Mouse (Mus musculus): ENCODE data around the gene Speg. TPM values are rescaled to one million over a fixed set of nuclear protein-coding genes. Genes with fewer than 3 reads are reported as not detected.
A peak's percentile ranks its signal among the peaks of the same experiment; 100 is the strongest.

Speg gene
- polyA plus RNA-seq, 1 experiment, result 35.0 TPM

GRCm38 (mm10) chr1:75344291-75345035 is 30.6 kb upstream of the Speg start:
- Histone ChIP-seq H3K4me1 (ENCODE audit: control insufficient read depth, insufficient read depth, low read length) (no peaks in the 10 kb centered on the region), H3K4me3 (replicated peaks; ENCODE audit: extremely low read depth, low read depth, low read length) (no peak overlapping the region)
- TF ChIP-seq CTCF (IDR thresholded peaks at IDR 0.05; ENCODE audit: insufficient read depth, low read length), result no peak
- TF ChIP-seq POLR2A (IDR thresholded peaks at IDR 0.05; ENCODE audit: borderline replicate concordance, extremely low read depth, low read depth, low read length), result no peak
- 11% methylated on average over 15 of the region's 15 CpGs for WGBS
- DNase-seq, result no peak

- no peak for DNase-seq
- H3K4me1 ChIP-seq (ENCODE audit: control insufficient read depth, insufficient read depth, low read length), result no peaks in the 10 kb centered on the region
- WGBS, result 52% methylated on average over 20 of the region's 20 CpGs
Observed at GRCm38 (mm10) chr1:75345036-75345935, 29.8 kb upstream of the Speg start.

GRCm38 (mm10) chr1:75347279-75347678 is 27.8 kb upstream of the Speg start:
- 55% methylated on average over 5 of the region's 5 CpGs for WGBS
- no peak for DNase-seq
- H3K4me1 ChIP-seq (ENCODE audit: control insufficient read depth, insufficient read depth, low read length), result no peaks in the 10 kb centered on the region
- no peak for TF ChIP-seq POLR2A (IDR thresholded peaks at IDR 0.05; ENCODE audit: borderline replicate concordance, extremely low read depth, low read depth, low read length)
- TF ChIP-seq CTCF (IDR thresholded peaks at IDR 0.05; ENCODE audit: insufficient read depth, low read length), result no peak
- no peak overlapping the region for H3K4me3 ChIP-seq (replicated peaks; ENCODE audit: extremely low read depth, low read depth, low read length)

More at GRCm38 (mm10) chr1:75345036-75345935, 29.8 kb upstream of the Speg start:
- no peak for TF ChIP-seq POLR2A (IDR thresholded peaks at IDR 0.05; ENCODE audit: borderline replicate concordance, extremely low read depth, low read depth, low read length)
- TF ChIP-seq CTCF (IDR thresholded peaks at IDR 0.05; ENCODE audit: insufficient read depth, low read length), result no peak
- no peak overlapping the region for H3K4me3 ChIP-seq (replicated peaks; ENCODE audit: extremely low read depth, low read depth, low read length)

- TF ChIP-seq CTCF (IDR thresholded peaks at IDR 0.05; ENCODE audit: insufficient read depth, low read length) (no peak), POLR2A (IDR thresholded peaks at IDR 0.05; ENCODE audit: borderline replicate concordance, extremely low read depth, low read depth, low read length) (no peak)
- DNase-seq, result no peak
- WGBS, result 40% methylated on average over 5 of the region's 5 CpGs
- no peak overlapping the region for H3K4me3 ChIP-seq (replicated peaks; ENCODE audit: extremely low read depth, low read depth, low read length)
- no peaks in the 10 kb centered on the region for H3K4me1 ChIP-seq (ENCODE audit: control insufficient read depth, insufficient read depth, low read length)
Observed at GRCm38 (mm10) chr1:75349275-75349674, 25.8 kb upstream of the Speg start.

- TF ChIP-seq POLR2A (IDR thresholded peaks at IDR 0.05; ENCODE audit: borderline replicate concordance, extremely low read depth, low read depth, low read length) (no peak), CTCF (IDR thresholded peaks at IDR 0.05; ENCODE audit: insufficient read depth, low read length) (no peak)
- DNase-seq, result no peak
- Histone ChIP-seq H3K4me3 (replicated peaks; ENCODE audit: extremely low read depth, low read depth, low read length) (no peak overlapping the region), H3K4me1 (ENCODE audit: control insufficient read depth, insufficient read depth, low read length) (0 out of 2 replicates have a peak, but pooled peaks cover 2% of the 10 kb centered on the region)
- WGBS, result 51% methylated on average over 7 of the region's 7 CpGs
Observed at GRCm38 (mm10) chr1:75357261-75357660, 17.8 kb upstream of the Speg start.

GRCm38 (mm10) chr1:75358009-75358408 is 17.1 kb upstream of the Speg start:
- 76% methylated on average over 4 of the region's 4 CpGs for WGBS
- Histone ChIP-seq H3K4me3 (replicated peaks; ENCODE audit: extremely low read depth, low read depth, low read length) (no peak overlapping the region), H3K4me1 (ENCODE audit: control insufficient read depth, insufficient read depth, low read length) (0 out of 2 replicates have a peak, but pooled peaks cover 2% of the 10 kb centered on the region)
- no peak for DNase-seq
- no peak for TF ChIP-seq CTCF (IDR thresholded peaks at IDR 0.05; ENCODE audit: insufficient read depth, low read length)
- TF ChIP-seq POLR2A (IDR thresholded peaks at IDR 0.05; ENCODE audit: borderline replicate concordance, extremely low read depth, low read depth, low read length), result no peak

- DNase-seq, result no peak
- Histone ChIP-seq H3K4me3 (replicated peaks; ENCODE audit: extremely low read depth, low read depth, low read length) (no peak overlapping the region), H3K4me1 (ENCODE audit: control insufficient read depth, insufficient read depth, low read length) (0 out of 2 replicates have a peak, but pooled peaks cover 2% of the 10 kb centered on the region)
- TF ChIP-seq POLR2A (IDR thresholded peaks at IDR 0.05; ENCODE audit: borderline replicate concordance, extremely low read depth, low read depth, low read length), result no peak
- TF ChIP-seq CTCF (IDR thresholded peaks at IDR 0.05; ENCODE audit: insufficient read depth, low read length), result no peak
- WGBS, result 60% methylated on average over 13 of the region's 13 CpGs
Observed at GRCm38 (mm10) chr1:75359346-75359745, 15.8 kb upstream of the Speg start.

GRCm38 (mm10) chr1:75360112-75361031 is 14.7 kb upstream of the Speg start, which contains the start of gene Des:
Gene Des, plus strand, starts transcription at chr1:75360329.
- Histone ChIP-seq H3K4me3 (replicated peaks; ENCODE audit: extremely low read depth, low read depth, low read length) (peak within 1 kb of the TSS; percentile 54), H3K4me1 (ENCODE audit: control insufficient read depth, insufficient read depth, low read length) (0 out of 2 replicates have a peak, but pooled peaks cover 2% of the 10 kb centered on the region)
- TF ChIP-seq CTCF (IDR thresholded peaks at IDR 0.05; ENCODE audit: insufficient read depth, low read length) (no peak), POLR2A (IDR thresholded peaks at IDR 0.05; ENCODE audit: borderline replicate concordance, extremely low read depth, low read depth, low read length) (peak; percentile 75)
- WGBS, result 5% methylated on average over 80 of the region's 80 CpGs
- no peak for DNase-seq
